Mouse (Mus musculus): ENCODE results near the gene Grb14. TPM values are rescaled to one million over a fixed set of nuclear protein-coding genes. Genes with fewer than 3 reads are reported as not detected.

Gene Grb14
- total RNA-seq, 1 experiment from 2014 or later: not detected

DNA sequence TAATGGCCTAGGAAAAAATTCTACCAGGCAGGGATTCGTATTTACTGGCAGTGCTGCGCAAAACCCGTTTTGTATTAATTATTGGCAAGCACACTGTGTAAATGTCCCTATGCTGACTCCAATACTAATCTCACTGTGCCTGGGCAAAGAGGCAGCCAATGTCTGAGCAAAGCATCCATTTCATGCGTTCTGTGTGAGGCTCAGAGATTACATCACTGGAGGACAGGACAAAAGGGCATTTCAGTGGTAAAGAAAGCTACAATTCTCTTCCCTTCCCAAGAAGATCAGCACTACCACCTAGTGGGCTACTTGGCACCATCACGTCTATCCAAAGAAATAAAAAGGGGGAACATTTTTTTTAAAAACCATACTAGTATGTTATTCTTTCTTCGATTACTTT is 109.3 kb downstream of the Grb14 start:
- ATAC-seq (replicated peaks; ENCODE audit: insufficient number of reproducible peaks, low FRiP score, low TSS enrichment, poor library complexity, severe bottlenecking): no peak

DNA sequence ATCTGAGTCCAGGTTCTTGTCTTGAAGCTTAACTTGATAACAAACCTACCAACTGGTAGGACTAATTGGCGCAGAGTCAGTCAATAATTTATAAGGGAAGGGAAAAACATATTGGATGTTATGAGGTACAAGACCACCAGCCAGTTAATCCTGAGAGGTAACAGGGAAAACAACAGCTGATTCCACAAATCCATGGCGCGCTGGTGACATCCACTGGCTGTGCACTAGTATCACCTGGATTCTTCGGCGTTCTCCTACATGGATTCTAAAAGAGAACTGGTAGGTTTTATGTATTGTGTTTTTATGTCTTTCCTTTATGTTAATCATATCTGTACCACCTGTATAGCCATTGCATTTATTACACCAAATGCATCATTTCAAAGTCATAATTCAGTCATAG is 119.9 kb downstream of the Grb14 start:
- no peak for ATAC-seq (replicated peaks; ENCODE audit: insufficient number of reproducible peaks, low FRiP score, low TSS enrichment, poor library complexity, severe bottlenecking)

DNA sequence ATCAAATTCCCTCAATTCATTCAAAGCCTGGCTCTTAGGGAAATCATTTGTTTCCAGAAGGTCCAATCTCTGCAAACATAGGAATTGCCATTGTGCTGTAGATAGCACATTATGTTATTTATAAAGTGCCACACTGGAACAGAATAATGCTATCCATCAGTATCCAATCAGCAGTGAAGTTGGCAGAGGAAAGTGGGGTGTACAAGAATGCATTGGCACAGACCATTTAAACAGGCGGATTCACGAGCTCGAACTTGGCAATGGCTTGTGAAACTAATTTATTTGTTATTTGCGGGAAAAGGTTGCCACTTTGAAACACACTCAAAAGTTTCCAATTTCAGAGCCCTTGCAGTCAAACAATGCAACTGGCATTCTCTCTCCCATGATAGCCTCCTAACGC is 126.9 kb downstream of the Grb14 start:
- ATAC-seq (replicated peaks; ENCODE audit: insufficient number of reproducible peaks, low FRiP score, low TSS enrichment, poor library complexity, severe bottlenecking): no peak

DNA sequence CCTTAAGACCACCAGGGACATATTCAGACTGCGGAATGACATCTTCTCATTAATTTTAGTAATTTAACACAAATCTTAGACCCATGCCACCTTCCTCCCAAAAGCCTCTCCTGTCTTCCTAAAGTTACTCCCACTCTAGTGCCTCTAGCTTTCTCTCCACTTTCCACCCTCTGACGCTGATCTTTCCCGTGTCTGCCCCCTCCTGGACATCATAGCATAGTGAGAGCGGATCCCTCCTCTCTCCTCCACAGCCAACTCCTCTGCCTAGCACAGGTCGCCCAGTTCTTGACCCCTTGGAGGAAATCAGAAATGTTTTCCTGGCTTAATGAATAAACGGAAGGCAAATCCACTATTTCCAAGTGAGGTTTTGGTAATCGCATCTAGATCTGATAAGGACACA is 131.6 kb downstream of the Grb14 start:
- no peak for ATAC-seq (replicated peaks; ENCODE audit: insufficient number of reproducible peaks, low FRiP score, low TSS enrichment, poor library complexity, severe bottlenecking)

DNA sequence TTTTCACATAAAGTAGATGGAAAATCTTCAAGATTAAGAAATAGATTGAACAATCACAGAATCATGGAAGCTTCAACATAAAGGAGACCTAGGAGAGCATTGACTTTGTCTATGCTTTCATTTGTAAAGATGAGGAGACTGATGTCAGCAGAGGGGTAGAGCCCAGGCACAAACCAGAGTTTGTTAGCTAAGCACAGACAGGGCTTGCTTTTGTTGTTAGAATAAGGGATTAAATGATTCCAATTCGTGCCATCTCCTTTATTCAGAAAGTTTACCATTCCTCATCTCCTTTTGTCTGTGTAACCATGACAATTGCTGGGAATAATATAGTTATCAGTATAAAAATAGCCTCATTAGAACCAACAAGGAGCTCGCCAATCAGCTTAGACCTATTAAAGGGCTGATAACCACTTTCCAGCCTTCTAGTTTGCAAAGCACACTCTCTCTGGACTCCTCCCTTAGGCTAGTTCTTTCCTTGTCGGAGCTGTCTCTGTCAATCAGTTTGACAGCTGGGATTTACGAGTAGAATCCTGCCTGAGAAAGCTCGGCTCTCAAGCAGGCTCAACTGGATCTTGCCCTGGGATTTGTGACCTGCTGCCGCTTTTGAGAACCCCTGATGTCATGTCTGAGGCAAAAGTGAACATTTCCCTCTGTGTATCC is 137.6 kb downstream of the Grb14 start:
- no peak for ATAC-seq (replicated peaks; ENCODE audit: insufficient number of reproducible peaks, low FRiP score, low TSS enrichment, poor library complexity, severe bottlenecking)

DNA sequence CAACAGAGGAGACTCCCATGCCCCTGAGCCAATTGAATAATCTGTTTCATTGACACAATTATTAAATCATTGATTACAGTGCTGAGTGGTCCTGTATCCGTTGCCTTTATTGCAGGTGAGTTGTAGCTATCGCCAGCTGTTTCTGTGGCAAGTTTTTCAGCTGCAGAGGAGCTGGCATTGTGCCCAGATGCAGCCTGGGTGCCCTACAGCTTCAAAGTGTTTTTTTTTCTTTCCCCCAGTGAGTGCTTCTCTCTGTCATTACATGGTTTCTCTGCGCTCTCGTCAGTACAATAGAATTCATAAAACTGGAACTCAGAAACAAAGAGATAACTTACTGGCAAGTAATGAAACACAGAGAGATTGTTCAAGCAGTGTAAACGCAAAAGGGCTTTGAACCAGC is 139.1 kb downstream of the Grb14 start:
- ATAC-seq (replicated peaks; ENCODE audit: insufficient number of reproducible peaks, low FRiP score, low TSS enrichment, poor library complexity, severe bottlenecking): no peak

DNA sequence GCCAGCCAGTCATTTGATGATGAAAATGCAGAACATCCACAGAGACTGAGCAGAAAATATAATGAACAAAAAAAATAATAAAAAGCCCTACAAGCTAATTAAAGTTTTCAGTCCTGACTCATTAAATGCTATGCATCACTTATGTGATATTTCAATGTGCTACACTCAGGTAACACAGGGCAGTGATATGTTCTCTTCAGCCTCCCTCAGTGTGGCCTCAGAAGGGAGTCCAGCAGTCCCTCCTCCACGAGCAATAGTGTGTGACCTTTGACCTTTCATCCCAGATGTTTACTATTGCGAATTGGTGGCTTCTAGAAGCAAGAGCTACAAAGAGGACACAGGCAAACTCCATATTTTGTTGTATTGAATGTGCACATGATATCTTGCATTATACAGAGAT is 146.5 kb downstream of the Grb14 start:
- no peak for ATAC-seq (replicated peaks; ENCODE audit: insufficient number of reproducible peaks, low FRiP score, low TSS enrichment, poor library complexity, severe bottlenecking)

Other genes with a start within 250 kb of the Grb14 start
- gene Cobll1, start 214.4 kb upstream of the Grb14 start, total RNA-seq (2017): 3.8 to 17.0 TPM (median 4.2 TPM) in 3 replicates

Data from monocyte, adult 5-6 weeks (primary cell).